Mouse (Mus musculus) heart, embryonic 16.5 days (tissue): ENCODE measurements around the gene Mid1. TPM values are rescaled to one million over a fixed set of nuclear protein-coding genes. Genes with fewer than 3 reads are reported as not detected.

ENCODE experiments used
- ATAC-seq: fragments of 200-750 bp; cut with Nextera tagmentation; replicated peaks from 2 replicates; pipeline ENCODE4 v1.8.0; 2017; ENCODE audit warnings: moderate number of reproducible peaks; ENCODE audit not compliant: insufficient read depth, low FRiP score; ENCODE audit errors: extremely low read depth
- H3K27ac ChIP-seq: fragments of 300-500 bp; sonication (generic); 2 replicates; pipeline ENCODE4 v1.5.1; 2014; ENCODE audit warnings: mild to moderate bottlenecking, low read length, control low read depth, moderate library complexity
- H3K27me3 ChIP-seq: fragments of 300-500 bp; sonication (generic); 2 replicates; pipeline ENCODE4 v1.6.1; 2014; ENCODE audit warnings: low read length, mixed read lengths; ENCODE audit not compliant: control insufficient read depth, insufficient read depth
- H3K36me3 ChIP-seq: fragments of 300-500 bp; sonication (generic); 2 replicates; pipeline ENCODE4 v1.6.1; 2014; ENCODE audit not compliant: control insufficient read depth, insufficient read depth
- H3K4me1 ChIP-seq: fragments of 300-500 bp; sonication (generic); 2 replicates; pipeline ENCODE4 v1.6.1; 2014; ENCODE audit warnings: low read length, mixed read lengths; ENCODE audit not compliant: control insufficient read depth, insufficient read depth
- H3K4me2 ChIP-seq: fragments of 300-500 bp; sonication (generic); 2 replicates; pipeline ENCODE4 v1.6.1; 2014; ENCODE audit warnings: low read depth, mild to moderate bottlenecking, control low read depth, low read length
- H3K4me3 ChIP-seq: fragments of 300-500 bp; sonication (generic); 2 replicates; pipeline ENCODE4 v1.5.1; 2014; ENCODE audit warnings: mild to moderate bottlenecking, control low read depth, low read length
- H3K9ac ChIP-seq: fragments of 300-500 bp; sonication (generic); 2 replicates; pipeline ENCODE4 v1.6.1; 2014; ENCODE audit warnings: low read length, control low read depth
- H3K9me3 ChIP-seq: fragments of 300-500 bp; sonication (generic); replicated peaks from 2 replicates; pipeline ENCODE4 v1.6.1; 2016; ENCODE audit warnings: low read length; ENCODE audit not compliant: control insufficient read depth
- WGBS: fragments of 180-500 bp; shearing (Covaris S2); extraction: QIAGEN DNeasy Blood & Tissue Kit; methylation state at CpG from one replicate; pipeline ENCODE4 v1.1.7; 2014; 5-methylcytosine and 5-hydroxymethylcytosine counted together
- polyA plus RNA-seq: library from polyadenylated mRNA; unstranded; fragments of >200 nt; fragmentation: Nextera tagmentation; extraction: Ambion mirVana; gene quantifications from 2 replicates; pipeline ENCODE4 v1.2.1, GENCODE M21; 2015

Mid1 gene
- polyA plus RNA-seq, 1 experiment from 2014 or later = 6.2 TPM

DNA sequence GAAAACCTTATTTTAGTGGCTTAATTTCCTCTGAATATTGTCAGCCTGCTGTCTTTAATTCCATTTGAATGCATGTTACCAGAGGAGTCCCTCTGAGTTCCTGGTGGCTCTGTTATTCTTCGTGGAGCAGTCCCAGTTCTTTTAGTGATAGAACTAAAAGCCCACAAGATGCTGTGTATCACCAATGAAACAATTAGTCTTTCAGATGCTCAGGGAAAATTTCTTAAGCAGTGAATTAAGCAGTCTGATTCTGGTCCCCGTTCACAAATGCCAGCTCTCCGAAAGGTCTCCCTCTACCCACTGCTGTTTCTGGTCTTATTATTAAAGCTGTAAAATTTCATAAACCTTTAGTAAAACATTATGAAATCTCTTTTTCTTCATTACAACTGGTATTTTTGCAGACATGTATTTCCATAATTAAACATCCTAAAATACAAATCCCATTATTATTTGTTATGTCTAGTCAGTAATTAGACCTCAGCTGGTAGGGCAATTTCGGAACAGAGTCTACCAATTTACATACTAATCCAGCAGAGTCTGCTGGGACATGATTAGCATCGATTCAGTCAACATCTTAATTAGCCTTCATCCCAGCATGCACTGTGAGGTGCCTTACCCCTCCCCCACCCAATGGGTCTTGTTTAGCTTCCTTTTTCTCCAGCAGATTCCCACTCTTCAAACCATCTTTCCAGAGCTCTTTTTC is 153.1 kb downstream of the Mid1 start:
- Histone ChIP-seq H3K4me1 (no peaks in the 10 kb centered on the region), H3K27me3 (no peaks in the 10 kb centered on the region), H3K4me2 (no peak overlapping the region), H3K4me3 (no peak overlapping the region), H3K9me3 (no peaks in the 10 kb centered on the region), H3K9ac (no peak overlapping the region), H3K27ac (no peak overlapping the region), H3K36me3 (no peaks in the 10 kb centered on the region)
- 66% methylated on average over 5 of the region's 5 CpGs for WGBS
- ATAC-seq = no peak

DNA sequence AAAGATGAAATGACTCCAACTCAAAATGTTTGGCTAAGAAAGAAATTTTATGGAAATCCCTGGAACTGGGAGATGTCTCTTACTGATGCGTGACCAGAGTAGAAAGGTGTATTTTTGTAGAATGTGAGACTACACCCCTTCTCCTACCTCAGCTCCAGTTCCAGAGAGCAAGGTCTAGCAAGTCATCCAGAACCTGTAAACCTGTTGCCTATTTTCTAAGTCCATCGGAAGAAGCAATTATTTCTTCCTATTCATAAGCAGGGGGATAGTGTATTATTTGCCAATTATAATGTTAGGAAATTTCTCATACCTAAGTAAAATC is 153.6 kb downstream of the Mid1 start:
- Histone ChIP-seq H3K27me3 (no peaks in the 10 kb centered on the region), H3K36me3 (no peaks in the 10 kb centered on the region), H3K9ac (no peak overlapping the region), H3K4me1 (no peaks in the 10 kb centered on the region), H3K4me2 (no peak overlapping the region), H3K9me3 (no peaks in the 10 kb centered on the region), H3K4me3 (no peak overlapping the region), H3K27ac (no peak overlapping the region)
- 95% methylated on average over 2 of the region's 2 CpGs for WGBS
- no peak for ATAC-seq

- Histone ChIP-seq H3K27ac (no peak overlapping the region), H3K9ac (no peak overlapping the region), H3K4me3 (no peak overlapping the region), H3K36me3 (no peaks in the 10 kb centered on the region), H3K27me3 (no peaks in the 10 kb centered on the region; the same call in 1 of the 2 replicates), H3K9me3 (no peaks in the 10 kb centered on the region), H3K4me1 (no peaks in the 10 kb centered on the region), H3K4me2 (no peak overlapping the region)
- 31% methylated on average over 1 of the region's 1 CpGs for WGBS
- ATAC-seq = no peak
Measured at GRCm38 (mm10) chrX:169843267-169843666, 158.3 kb downstream of the Mid1 start.

- Histone ChIP-seq H3K27me3 (no peaks in the 10 kb centered on the region; the same call in 1 of the 2 replicates), H3K9me3 (no peaks in the 10 kb centered on the region), H3K9ac (no peak overlapping the region), H3K4me1 (no peaks in the 10 kb centered on the region), H3K4me2 (no peak overlapping the region), H3K36me3 (no peaks in the 10 kb centered on the region), H3K4me3 (no peak overlapping the region), H3K27ac (no peak overlapping the region)
- no peak for ATAC-seq
- WGBS = 38% methylated on average over 5 of the region's 5 CpGs
Measured at GRCm38 (mm10) chrX:169844150-169844772, 159.3 kb downstream of the Mid1 start.

GRCm38 (mm10) chrX:169846187-169846586 is 161.2 kb downstream of the Mid1 start:
- no peaks in the 10 kb centered on the region for H3K36me3 ChIP-seq
- H3K9me3 ChIP-seq = no peaks in the 10 kb centered on the region
- ATAC-seq = no peak
- H3K9ac ChIP-seq = no peak overlapping the region
- H3K4me3 ChIP-seq = no peak overlapping the region
- no peaks in the 10 kb centered on the region; the same call in 1 of the 2 replicates for H3K27me3 ChIP-seq
- 65% methylated on average over 3 of the region's 3 CpGs for WGBS
- no peak overlapping the region for H3K4me2 ChIP-seq
- no peak overlapping the region for H3K27ac ChIP-seq
- H3K4me1 ChIP-seq = no peaks in the 10 kb centered on the region

DNA sequence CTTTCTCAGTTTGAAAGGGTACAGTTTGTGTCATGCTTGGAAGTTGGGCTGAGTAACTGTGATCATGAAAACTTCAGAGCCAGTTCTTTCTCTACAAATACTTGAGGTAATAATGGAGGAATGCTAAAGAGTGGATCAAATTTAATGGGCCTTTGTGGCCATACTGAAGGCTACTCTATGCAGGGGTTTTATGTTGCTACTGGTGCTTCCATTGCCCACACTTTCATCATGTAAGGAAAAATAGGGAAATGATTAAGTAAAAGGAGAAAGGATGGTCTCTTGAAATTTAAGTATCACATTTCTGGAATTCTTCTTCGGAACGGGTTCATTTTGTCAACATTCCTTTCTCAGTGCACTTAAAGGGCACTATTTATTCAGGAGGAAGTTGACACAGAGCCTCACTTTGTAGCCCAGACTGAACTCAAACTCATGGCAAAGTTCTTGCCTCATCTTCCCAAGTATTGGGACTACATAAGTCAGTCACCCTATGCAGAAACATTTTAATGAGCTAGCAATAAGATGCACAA is 176.3 kb downstream of the Mid1 start:
- Histone ChIP-seq H3K4me1 (no peaks in the 10 kb centered on the region), H3K27ac (no peak overlapping the region), H3K4me3 (no peak overlapping the region), H3K4me2 (no peak overlapping the region), H3K9me3 (no peaks in the 10 kb centered on the region), H3K27me3 (peaks cover 6% of the 10 kb centered on the region), H3K9ac (no peak overlapping the region), H3K36me3 (no peaks in the 10 kb centered on the region)
- 36% methylated on average over 2 of the region's 2 CpGs for WGBS
- ATAC-seq = no peak

DNA sequence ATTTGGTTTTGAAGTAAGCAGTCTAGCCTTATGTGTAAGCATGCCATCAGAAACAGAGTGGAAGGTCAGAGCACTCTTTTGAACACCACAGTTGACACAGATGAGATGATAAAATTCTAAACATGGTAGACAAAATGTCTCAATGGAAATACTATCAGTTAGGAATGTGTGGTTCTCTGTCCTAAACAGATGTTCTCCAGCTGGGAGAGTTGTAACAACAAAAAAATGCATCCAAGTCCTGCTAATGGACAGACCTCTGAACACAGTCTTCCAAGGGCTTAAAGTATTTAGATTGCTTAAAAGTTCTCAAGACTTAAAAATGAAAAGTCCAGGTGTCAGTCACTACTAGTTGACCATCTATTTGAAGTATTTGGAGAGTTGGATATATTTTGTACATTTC is 177.4 kb downstream of the Mid1 start:
- Histone ChIP-seq H3K27me3 (peaks cover 6% of the 10 kb centered on the region), H3K36me3 (no peaks in the 10 kb centered on the region), H3K4me3 (no peak overlapping the region), H3K27ac (no peak overlapping the region), H3K4me1 (no peaks in the 10 kb centered on the region), H3K9ac (no peak overlapping the region), H3K9me3 (no peaks in the 10 kb centered on the region), H3K4me2 (no peak overlapping the region)
- ATAC-seq = no peak

DNA sequence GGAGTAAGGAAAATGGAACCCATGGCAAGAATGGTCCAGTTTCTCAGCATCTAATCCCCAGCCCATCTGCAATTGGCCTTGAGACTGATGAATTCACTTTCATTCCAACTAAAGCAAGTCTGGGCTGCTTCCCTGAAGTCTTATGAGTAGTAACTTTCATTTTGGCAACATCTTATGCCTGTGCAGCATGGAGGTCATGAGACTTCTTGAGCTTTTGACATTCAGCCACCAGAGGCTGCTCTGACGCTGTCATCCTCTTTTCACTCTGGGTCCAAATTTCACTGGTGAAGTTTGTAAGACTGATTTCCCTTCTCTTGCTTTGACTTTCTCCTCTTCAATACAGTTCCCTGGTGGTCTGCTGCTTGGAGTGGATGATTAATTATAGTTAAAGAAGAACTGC is 177.8 kb downstream of the Mid1 start:
- Histone ChIP-seq H3K4me3 (no peak overlapping the region), H3K9ac (no peak overlapping the region), H3K27ac (no peak overlapping the region), H3K36me3 (no peaks in the 10 kb centered on the region), H3K4me1 (no peaks in the 10 kb centered on the region), H3K27me3 (peaks cover 4% of the 10 kb centered on the region), H3K4me2 (no peak overlapping the region), H3K9me3 (no peaks in the 10 kb centered on the region)
- ATAC-seq = no peak; the same call in 1 of the 2 replicates
- WGBS = 44% methylated on average over 1 of the region's 1 CpGs

DNA sequence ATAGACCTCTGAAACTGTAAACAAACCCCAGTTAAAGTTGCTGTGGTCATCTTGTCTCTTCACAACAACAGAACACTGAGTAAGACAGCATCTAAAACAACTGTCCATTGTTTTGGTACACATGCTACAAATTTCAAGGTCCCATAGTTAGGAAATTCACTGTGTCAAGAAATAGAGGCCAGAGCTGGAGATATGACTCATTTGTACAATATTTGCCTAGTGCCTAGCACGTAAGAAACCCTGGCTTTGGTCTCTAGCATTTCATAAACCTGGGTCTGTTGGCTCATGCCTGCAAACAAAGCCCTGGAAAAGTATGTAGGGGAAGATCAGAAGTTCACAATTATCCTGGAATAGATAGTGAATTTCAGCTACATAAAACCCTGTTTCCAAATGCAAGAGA is 178.8 kb downstream of the Mid1 start:
- H3K27me3 ChIP-seq = peaks cover 4% of the 10 kb centered on the region
- no peak overlapping the region for H3K4me2 ChIP-seq
- H3K36me3 ChIP-seq = no peaks in the 10 kb centered on the region
- no peak overlapping the region for H3K9ac ChIP-seq
- WGBS = 59% methylated on average over 1 of the region's 1 CpGs
- ATAC-seq = no peak
- H3K27ac ChIP-seq = no peak overlapping the region
- no peaks in the 10 kb centered on the region for H3K9me3 ChIP-seq
- no peak overlapping the region for H3K4me3 ChIP-seq
- H3K4me1 ChIP-seq = no peaks in the 10 kb centered on the region
